8 mouse cellular contexts compared by ENCODE assay signal in genomic region chr12:117842676-117843075, GRCm38 (mm10). TPM values are rescaled to one million over a fixed set of nuclear protein-coding genes. Genes with fewer than 3 reads are reported as not detected.
DNase-seq lines count a peak whose midpoint lies in the region; ATAC-seq and TF ChIP-seq lines count a peak whose summit lies in the region.
"Had no signal": no experiment of that assay in that cellular context is flagged by ENCODE, and none has a peak within 500 bp of the region (broad histone marks: within the 10 kb centered on the region; RNA-seq: fewer than 3 reads in every experiment).

No protein-coding gene starts in this region.

- H3K27me3 ChIP-seq in hindbrain, embryonic 10.5 days (ENCODE audit: insufficient read depth, poor library complexity, severe bottlenecking), result peaks cover 10% of the 10 kb centered on the region
- peaks cover 34% of the 10 kb centered on the region for H3K27me3 ChIP-seq in hindbrain, embryonic 13.5 days
- H3K27me3 ChIP-seq in Patski, result no peaks in the 10 kb centered on the region
- no peaks in the 10 kb centered on the region for H3K27me3 ChIP-seq in liver, embryonic 14.5 days (ENCODE audit: control insufficient read depth, insufficient read depth, low read length)

- peak overlapping the region; percentile 23; the same call in 1 of the 2 replicates for H3K27ac ChIP-seq in hindbrain, embryonic 10.5 days
- H3K27ac ChIP-seq in hindbrain, embryonic 13.5 days, result no peak overlapping the region
- no peak overlapping the region for H3K27ac ChIP-seq in liver, embryonic 14.5 days

- in situ Hi-C loops in Patski (cut with MboI; ENCODE audit: low pct_unique_long_range_greater_than_20kb), result no loop called here

- TF ChIP-seq CTCF in Patski (IDR thresholded peaks at IDR 0.05), result no peak
- no peak for TF ChIP-seq CTCF in liver, embryonic 14.5 days (IDR thresholded peaks at IDR 0.05; ENCODE audit: low read depth)

- H3K36me3 ChIP-seq in hindbrain, embryonic 10.5 days, result no peaks in the 10 kb centered on the region
- no peaks in the 10 kb centered on the region for H3K36me3 ChIP-seq in hindbrain, embryonic 13.5 days
- H3K36me3 ChIP-seq in liver, embryonic 14.5 days (replicated peaks; ENCODE audit: control insufficient read depth, insufficient read depth, low read depth), result no peaks in the 10 kb centered on the region

- no peak for TF ChIP-seq EP300 in liver, embryonic 14.5 days (IDR thresholded peaks at IDR 0.05; ENCODE audit: low read depth)

- H3K4me1 ChIP-seq in hindbrain, embryonic 10.5 days (replicated peaks), result peaks cover 29% of the 10 kb centered on the region
- peaks cover 4% of the 10 kb centered on the region for H3K4me1 ChIP-seq in hindbrain, embryonic 13.5 days (replicated peaks)
- H3K4me1 ChIP-seq in liver, embryonic 14.5 days (replicated peaks; ENCODE audit: control insufficient read depth in 2 of 2, insufficient read depth in 2 of 2, low read length in 1 of 2), result peaks cover 5 to 6% of the 10 kb centered on the region in 2 experiments; a peak in 3 of 4 replicates

- H3K9ac ChIP-seq in hindbrain, embryonic 13.5 days, result no peak overlapping the region
- no peak overlapping the region for H3K9ac ChIP-seq in liver, embryonic 14.5 days (replicated peaks)

- no peak overlapping the region for H3K4me3 ChIP-seq in hindbrain, embryonic 10.5 days
- H3K4me3 ChIP-seq in hindbrain, embryonic 13.5 days, result no peak overlapping the region
- H3K4me3 ChIP-seq in liver, embryonic 14.5 days (ENCODE audit: insufficient read depth in 1 of 2, low read depth in 2 of 2, low read length in 2 of 2), result no peak overlapping the region; a peak in 1 of 4 replicates

- POLR2A ChIA-PET in Patski (lab: Charles Lee), result no interaction called here

- no peak for DNase-seq in hindbrain, embryonic 10.5 days (ENCODE audit: low spot score)
- DNase-seq in 3T3-L1 (ENCODE audit: low read depth, low spot score) (peak; percentile 89), Patski (ENCODE audit: low read depth, low spot score) (no peak)
- DNase-seq in liver, embryonic 14.5 days (ENCODE audit: low read depth in 3 of 3, low spot score in 3 of 3), result no peak
- no peak for DNase-seq in layer of hippocampus, postnatal 10 days (ENCODE audit: low spot score in 2 of 2)
- no peak for DNase-seq in thymus, postnatal 25 days
- DNase-seq: right cerebral cortex, adult 18-20 months had no signal

- WGBS in hindbrain, embryonic 10.5 days, result 87% methylated on average over 1 of the region's 1 CpGs
- 92% methylated on average over 1 of the region's 1 CpGs for WGBS in hindbrain, embryonic 13.5 days
- WGBS in liver, embryonic 14.5 days (ENCODE audit: insufficient replicate concordance), result 70% methylated on average over 1 of the region's 1 CpGs

- no peak for ATAC-seq in hindbrain, embryonic 13.5 days (ENCODE audit: low FRiP score)
- ATAC-seq in Patski, result peak; percentile 11
- ATAC-seq in liver, embryonic 14.5 days (ENCODE audit: insufficient read depth), result no peak

- H3K4me2 ChIP-seq in hindbrain, embryonic 13.5 days, result no peak overlapping the region
- peak overlapping the region; percentile 80 for H3K4me2 ChIP-seq in liver, embryonic 14.5 days (ENCODE audit: low read depth)

- no peaks in the 10 kb centered on the region for H3K9me3 ChIP-seq in hindbrain, embryonic 10.5 days
- H3K9me3 ChIP-seq in hindbrain, embryonic 13.5 days, result no peaks in the 10 kb centered on the region
- no peaks in the 10 kb centered on the region for H3K9me3 ChIP-seq in liver, embryonic 14.5 days (ENCODE audit: control insufficient read depth, low read length)

- CTCF ChIA-PET in Patski (lab: Charles Lee), result interaction anchor here (1.2 to 1.4 kb wide), 2 partner anchors 10 to 15 kb away, joined by 3 to 12 read pairs; no protein-coding TSS in a partner anchor

RNA-seq across cellular contexts. Expression of gene Cdca7l, which starts 38.6 kb away (rescaled TPM):
- polyA plus RNA-seq in hindbrain, embryonic 10.5 days (2016; fragmentation: Nextera tagmentation; extraction: Ambion mirVana), result 32.3 and 48.3 TPM in 2 replicates
- polyA plus RNA-seq in hindbrain, embryonic 13.5 days (2015; fragmentation: Nextera tagmentation; extraction: Ambion mirVana), result 4.6 and 5.8 TPM in 2 replicates
- 21.9 TPM for polyA plus RNA-seq in Patski (2021)
- 6.0 and 11.0 TPM in 2 replicates for polyA plus RNA-seq in liver, embryonic 14.5 days (2012; rRNA removed)
- 15.9 and 18.8 TPM in 2 replicates for polyA plus RNA-seq in liver, embryonic 14.5 days (2014; fragmentation: Nextera tagmentation; extraction: Ambion mirVana)
- total RNA-seq in layer of hippocampus, postnatal 10 days (2021), result 1 to 10 TPM; 1.8 to 2.1 TPM
